Mouse (Mus musculus) limb, embryonic 13.5 days (tissue): ENCODE data around the gene Sparcl1. TPM values are rescaled to one million over a fixed set of nuclear protein-coding genes. Genes with fewer than 3 reads are reported as not detected.

Source experiments
- ATAC-seq: fragments of 200-750 bp; cut with Nextera tagmentation; 2 replicates; pipeline ENCODE4 v1.8.0; 2017; ENCODE audit warnings: low read depth, moderate number of reproducible peaks, moderate TSS enrichment; ENCODE audit not compliant: low FRiP score
- H3K27ac ChIP-seq: fragments of 300-500 bp; sonication (generic); 2 replicates; pipeline ENCODE4 v1.5.1; 2015; ENCODE audit warnings: inconsistent platforms, mild to moderate bottlenecking, moderate library complexity
- H3K27me3 ChIP-seq: fragments of 300-500 bp; sonication (generic); 2 replicates; pipeline ENCODE4 v1.6.1; 2015; ENCODE audit warnings: mild to moderate bottlenecking, inconsistent platforms
- H3K36me3 ChIP-seq: fragments of 300-500 bp; sonication (generic); 2 replicates; pipeline ENCODE4 v1.6.1; 2015; ENCODE audit warnings: inconsistent platforms, mild to moderate bottlenecking, moderate library complexity
- H3K4me1 ChIP-seq: fragments of 300-500 bp; sonication (generic); 2 replicates; pipeline ENCODE4 v1.6.1; 2015; ENCODE audit warnings: inconsistent platforms
- H3K4me2 ChIP-seq: fragments of 300-500 bp; sonication (generic); replicated peaks from 2 replicates; pipeline ENCODE4 v1.6.1; 2015; ENCODE audit warnings: inconsistent platforms, mild to moderate bottlenecking, moderate library complexity
- H3K4me3 ChIP-seq: fragments of 300-500 bp; sonication (generic); 2 replicates; pipeline ENCODE4 v1.5.1; 2015; ENCODE audit warnings: moderate library complexity, mild to moderate bottlenecking, inconsistent platforms
- H3K9ac ChIP-seq: fragments of 300-500 bp; sonication (generic); 2 replicates; pipeline ENCODE4 v1.6.1; 2015; ENCODE audit warnings: mild to moderate bottlenecking, inconsistent platforms
- H3K9me3 ChIP-seq: fragments of 300-500 bp; sonication (generic); 2 replicates; pipeline ENCODE4 v1.6.1; 2016; ENCODE audit warnings: inconsistent platforms
- WGBS: fragments of 180-500 bp; shearing (Covaris S2); methylation state at CpG from one replicate; pipeline ENCODE4 v1.1.7; 2015; 5-methylcytosine and 5-hydroxymethylcytosine counted together
- polyA plus RNA-seq: library from polyadenylated mRNA; unstranded; fragments of >200 nt; fragmentation: Nextera tagmentation; extraction: Ambion mirVana; gene quantifications from 2 replicates; pipeline ENCODE4 v1.2.1, GENCODE M21; 2015

Sparcl1 gene
- polyA plus RNA-seq, 1 experiment from 2014 or later: 50.6 TPM

GRCm38 (mm10) chr5:104108879-104109369 lies 4.6 kb downstream of the Sparcl1 start:
- WGBS: 16% methylated on average over 18 of the region's 18 CpGs
- Histone ChIP-seq H3K36me3 (no peaks in the 10 kb centered on the region), H3K9me3 (no peaks in the 10 kb centered on the region), H3K27me3 (peaks cover 3% of the 10 kb centered on the region; the same call in 1 of the 2 replicates), H3K4me2 (peak overlapping the region; percentile 58), H3K9ac (peak overlapping the region; percentile 14; the same call in 1 of the 2 replicates), H3K4me3 (peak overlapping the region; percentile 26), H3K4me1 (peaks cover 62% of the 10 kb centered on the region), H3K27ac (peak overlapping the region; percentile 52; the same call in 1 of the 2 replicates)
- peak; percentile 38; the same call in 1 of the 2 replicates for ATAC-seq

GRCm38 (mm10) chr5:104108127-104108875 lies 5.2 kb downstream of the Sparcl1 start:
- peaks cover 56% of the 10 kb centered on the region for H3K4me1 ChIP-seq
- peak overlapping the region; percentile 58 for H3K4me2 ChIP-seq
- H3K9me3 ChIP-seq: no peaks in the 10 kb centered on the region
- H3K36me3 ChIP-seq: no peaks in the 10 kb centered on the region
- peak overlapping the region; percentile 26; the same call in 1 of the 2 replicates for H3K4me3 ChIP-seq
- WGBS: 35% methylated on average over 11 of the region's 11 CpGs
- ATAC-seq: peak; percentile 45; the same call in 1 of the 2 replicates
- H3K9ac ChIP-seq: peak overlapping the region; percentile 14; the same call in 1 of the 2 replicates
- H3K27me3 ChIP-seq: peaks cover 3% of the 10 kb centered on the region; the same call in 1 of the 2 replicates
- peak overlapping the region; percentile 52; the same call in 1 of the 2 replicates for H3K27ac ChIP-seq

GRCm38 (mm10) chr5:104104111-104104510 lies 9.4 kb downstream of the Sparcl1 start:
- Histone ChIP-seq H3K27ac (no peak overlapping the region), H3K9ac (no peak overlapping the region), H3K27me3 (0 out of 2 replicates have a peak, but pooled peaks cover 3% of the 10 kb centered on the region), H3K4me1 (peaks cover 33% of the 10 kb centered on the region), H3K4me2 (no peak overlapping the region), H3K9me3 (no peaks in the 10 kb centered on the region), H3K4me3 (no peak overlapping the region), H3K36me3 (no peaks in the 10 kb centered on the region)
- no peak for ATAC-seq
- WGBS: 63% methylated on average over 2 of the region's 2 CpGs

- Histone ChIP-seq H3K4me1 (peaks cover 24% of the 10 kb centered on the region), H3K36me3 (no peaks in the 10 kb centered on the region), H3K9ac (no peak overlapping the region), H3K9me3 (no peaks in the 10 kb centered on the region), H3K27ac (no peak overlapping the region), H3K4me3 (no peak overlapping the region), H3K27me3 (0 out of 2 replicates have a peak, but pooled peaks cover 3% of the 10 kb centered on the region), H3K4me2 (no peak overlapping the region)
- no peak for ATAC-seq
- WGBS: 66% methylated on average over 4 of the region's 4 CpGs
These were observed 10.4 kb downstream of the Sparcl1 start for GRCm38 (mm10) chr5:104103171-104103570.

- H3K9ac ChIP-seq: no peak overlapping the region
- H3K9me3 ChIP-seq: no peaks in the 10 kb centered on the region
- no peaks in the 10 kb centered on the region for H3K36me3 ChIP-seq
- H3K4me3 ChIP-seq: no peak overlapping the region
- H3K4me2 ChIP-seq: no peak overlapping the region
- ATAC-seq: no peak
- 22% methylated on average over 10 of the region's 10 CpGs for WGBS
- peaks cover 15% of the 10 kb centered on the region for H3K4me1 ChIP-seq
- no peak overlapping the region for H3K27ac ChIP-seq
- 0 out of 2 replicates have a peak, but pooled peaks cover 3% of the 10 kb centered on the region for H3K27me3 ChIP-seq
These were observed 11.6 kb downstream of the Sparcl1 start for GRCm38 (mm10) chr5:104101678-104102531.

GRCm38 (mm10) chr5:104096078-104096938 lies 17.2 kb downstream of the Sparcl1 start:
- Histone ChIP-seq H3K4me1 (peaks cover 15% of the 10 kb centered on the region), H3K4me2 (peak overlapping the region; percentile 37), H3K27me3 (no peaks in the 10 kb centered on the region), H3K9ac (0 out of 2 replicates have a peak overlapping the region, but pooled peaks have one; percentile 20), H3K36me3 (no peaks in the 10 kb centered on the region), H3K4me3 (no peak overlapping the region), H3K9me3 (no peaks in the 10 kb centered on the region), H3K27ac (no peak overlapping the region)
- peak; percentile 28; the same call in 1 of the 2 replicates for ATAC-seq
- 38% methylated on average over 16 of the region's 16 CpGs for WGBS

GRCm38 (mm10) chr5:104095416-104096077 lies 18.0 kb downstream of the Sparcl1 start:
- whole genome bisulfite sequencing: 63% methylated on average over 11 of the region's 11 CpGs
- Histone ChIP-seq H3K4me3 (no peak overlapping the region), H3K36me3 (no peaks in the 10 kb centered on the region), H3K9ac (0 out of 2 replicates have a peak overlapping the region, but pooled peaks have one; percentile 20), H3K27me3 (no peaks in the 10 kb centered on the region), H3K4me2 (peak overlapping the region; percentile 37), H3K9me3 (no peaks in the 10 kb centered on the region), H3K27ac (no peak overlapping the region), H3K4me1 (peaks cover 15% of the 10 kb centered on the region)
- no peak for ATAC-seq

GRCm38 (mm10) chr5:104089751-104090150 lies 23.8 kb downstream of the Sparcl1 start:
- Histone ChIP-seq H3K4me3 (no peak overlapping the region), H3K4me2 (no peak overlapping the region), H3K9ac (no peak overlapping the region), H3K36me3 (no peaks in the 10 kb centered on the region), H3K27me3 (no peaks in the 10 kb centered on the region), H3K4me1 (0 out of 2 replicates have a peak, but pooled peaks cover 4% of the 10 kb centered on the region), H3K27ac (no peak overlapping the region), H3K9me3 (no peaks in the 10 kb centered on the region)
- 74% methylated on average over 2 of the region's 2 CpGs for WGBS
- ATAC-seq: no peak

GRCm38 (mm10) chr5:104085366-104085765 lies 28.2 kb downstream of the Sparcl1 start:
- Histone ChIP-seq H3K4me2 (no peak overlapping the region), H3K27ac (no peak overlapping the region), H3K4me3 (no peak overlapping the region), H3K4me1 (0 out of 2 replicates have a peak, but pooled peaks cover 3% of the 10 kb centered on the region), H3K36me3 (no peaks in the 10 kb centered on the region), H3K9ac (no peak overlapping the region), H3K27me3 (no peaks in the 10 kb centered on the region), H3K9me3 (no peaks in the 10 kb centered on the region)
- 73% methylated on average over 9 of the region's 9 CpGs for WGBS
- no peak for ATAC-seq

GRCm38 (mm10) chr5:104080736-104081135 lies 32.8 kb downstream of the Sparcl1 start:
- Histone ChIP-seq H3K4me1 (peaks cover 11% of the 10 kb centered on the region), H3K36me3 (no peaks in the 10 kb centered on the region), H3K27ac (no peak overlapping the region), H3K9ac (no peak overlapping the region), H3K4me3 (no peak overlapping the region), H3K27me3 (no peaks in the 10 kb centered on the region; the same call in 1 of the 2 replicates), H3K9me3 (no peaks in the 10 kb centered on the region), H3K4me2 (no peak overlapping the region)
- WGBS: 89% methylated on average over 6 of the region's 6 CpGs
- no peak for ATAC-seq
